Mouse (Mus musculus): Measurements from ENCODE around the gene Mid1. TPM values are rescaled to one million over a fixed set of nuclear protein-coding genes. Genes with fewer than 3 reads are reported as not detected.

Mid1 gene
- polyA plus RNA-seq, 1 experiment from 2014 or later: 4.7 TPM

DNA sequence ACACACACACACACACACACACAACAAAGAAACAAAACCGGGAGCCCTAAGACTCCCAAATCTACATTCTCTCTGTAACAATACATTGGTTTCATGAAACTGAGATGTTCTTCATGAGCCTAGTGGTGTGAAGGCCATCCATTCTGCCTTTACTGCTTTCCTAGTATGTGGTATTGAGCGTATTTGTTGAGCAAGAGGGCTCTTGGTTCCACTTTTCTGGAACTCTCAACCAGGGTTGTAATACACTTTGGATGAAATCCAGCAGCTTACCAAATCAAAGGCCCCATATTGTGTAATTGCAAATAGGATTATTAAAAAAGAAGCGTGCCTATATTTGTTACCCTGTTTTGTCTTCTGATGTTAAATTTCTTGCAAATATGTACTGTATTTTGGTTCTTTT lies 122.7 kb downstream of the Mid1 start:
- H3K27ac ChIP-seq: no peak overlapping the region
- no peaks in the 10 kb centered on the region for H3K27me3 ChIP-seq (ENCODE audit: insufficient read depth, low read length)
- no peak for TF ChIP-seq CTCF (IDR thresholded peaks at IDR 0.05; ENCODE audit: low read depth)
- WGBS: 90% methylated on average over 3 of the region's 3 CpGs
- H3K4me2 ChIP-seq (ENCODE audit: low read length): no peak overlapping the region
- H3K4me1 ChIP-seq (replicated peaks; ENCODE audit: insufficient read depth, low read length): no peaks in the 10 kb centered on the region
- no peak for ATAC-seq (replicated peaks; ENCODE audit: low FRiP score, low read depth)
- H3K4me3 ChIP-seq (replicated peaks; ENCODE audit: low read depth, low read length): no peak overlapping the region
- H3K9ac ChIP-seq (ENCODE audit: low read depth, low read length): no peak overlapping the region
- H3K36me3 ChIP-seq (ENCODE audit: insufficient read depth, low read length): no peaks in the 10 kb centered on the region
- no peak for DNase-seq (ENCODE audit: low spot score)
- no peaks in the 10 kb centered on the region for H3K9me3 ChIP-seq (replicated peaks; ENCODE audit: low read length)

- no peaks in the 10 kb centered on the region for H3K27me3 ChIP-seq (ENCODE audit: insufficient read depth, low read length)
- no peak overlapping the region for H3K9ac ChIP-seq (ENCODE audit: low read depth, low read length)
- H3K4me2 ChIP-seq (ENCODE audit: low read length): no peak overlapping the region
- no peaks in the 10 kb centered on the region for H3K36me3 ChIP-seq (ENCODE audit: insufficient read depth, low read length)
- H3K9me3 ChIP-seq (replicated peaks; ENCODE audit: low read length): no peaks in the 10 kb centered on the region
- H3K4me3 ChIP-seq (replicated peaks; ENCODE audit: low read depth, low read length): no peak overlapping the region
- no peak for TF ChIP-seq CTCF (IDR thresholded peaks at IDR 0.05; ENCODE audit: low read depth)
- H3K27ac ChIP-seq: no peak overlapping the region
- WGBS: 61% methylated on average over 5 of the region's 5 CpGs
- DNase-seq (ENCODE audit: low spot score) (no peak), ATAC-seq (replicated peaks; ENCODE audit: low FRiP score, low read depth) (no peak)
- H3K4me1 ChIP-seq (replicated peaks; ENCODE audit: insufficient read depth, low read length): no peaks in the 10 kb centered on the region
These were observed 126.3 kb downstream of the Mid1 start for GRCm38 (mm10) chrX:169811318-169811717.

- Histone ChIP-seq H3K27me3 (ENCODE audit: insufficient read depth, low read length) (no peaks in the 10 kb centered on the region), H3K4me3 (replicated peaks; ENCODE audit: low read depth, low read length) (no peak overlapping the region), H3K9me3 (replicated peaks; ENCODE audit: low read length) (no peaks in the 10 kb centered on the region), H3K4me2 (ENCODE audit: low read length) (no peak overlapping the region), H3K27ac (no peak overlapping the region), H3K4me1 (replicated peaks; ENCODE audit: insufficient read depth, low read length) (no peaks in the 10 kb centered on the region), H3K9ac (ENCODE audit: low read depth, low read length) (no peak overlapping the region), H3K36me3 (ENCODE audit: insufficient read depth, low read length) (no peaks in the 10 kb centered on the region)
- ATAC-seq (replicated peaks; ENCODE audit: low FRiP score, low read depth) (no peak), DNase-seq (ENCODE audit: low spot score) (no peak)
- no peak for TF ChIP-seq CTCF (IDR thresholded peaks at IDR 0.05; ENCODE audit: low read depth)
- WGBS: 66% methylated on average over 2 of the region's 2 CpGs
These were observed 126.8 kb downstream of the Mid1 start for GRCm38 (mm10) chrX:169811783-169812182.

DNA sequence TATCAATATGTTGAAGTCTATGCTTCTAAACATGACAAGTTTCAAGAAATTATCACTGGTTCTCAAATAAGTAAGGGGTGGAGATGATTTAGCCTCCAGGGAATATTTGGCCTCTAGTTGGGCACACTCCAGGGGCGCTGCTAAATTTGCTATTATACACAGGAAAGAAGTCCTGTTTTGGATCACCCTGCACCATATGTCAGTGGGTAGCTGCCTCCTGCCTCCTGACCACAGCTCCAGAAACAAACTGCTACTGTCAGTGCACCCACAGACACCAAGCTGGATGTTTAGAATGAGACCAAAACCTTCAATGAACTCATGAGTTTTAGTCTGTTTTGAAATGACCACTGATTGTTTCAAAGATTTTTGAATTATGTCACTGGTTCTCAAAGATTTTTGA lies 128.7 kb downstream of the Mid1 start:
- no peak overlapping the region for H3K4me3 ChIP-seq (replicated peaks; ENCODE audit: low read depth, low read length)
- ATAC-seq (replicated peaks; ENCODE audit: low FRiP score, low read depth): no peak
- no peaks in the 10 kb centered on the region for H3K27me3 ChIP-seq (ENCODE audit: insufficient read depth, low read length)
- no peak overlapping the region for H3K4me2 ChIP-seq (ENCODE audit: low read length)
- no peak overlapping the region for H3K27ac ChIP-seq
- H3K9ac ChIP-seq (ENCODE audit: low read depth, low read length): no peak overlapping the region
- H3K4me1 ChIP-seq (replicated peaks; ENCODE audit: insufficient read depth, low read length): no peaks in the 10 kb centered on the region
- no peaks in the 10 kb centered on the region for H3K36me3 ChIP-seq (ENCODE audit: insufficient read depth, low read length)
- DNase-seq (ENCODE audit: low spot score): no peak
- no peaks in the 10 kb centered on the region for H3K9me3 ChIP-seq (replicated peaks; ENCODE audit: low read length)
- no peak for TF ChIP-seq CTCF (IDR thresholded peaks at IDR 0.05; ENCODE audit: low read depth)
- 71% methylated on average over 1 of the region's 1 CpGs for WGBS

DNA sequence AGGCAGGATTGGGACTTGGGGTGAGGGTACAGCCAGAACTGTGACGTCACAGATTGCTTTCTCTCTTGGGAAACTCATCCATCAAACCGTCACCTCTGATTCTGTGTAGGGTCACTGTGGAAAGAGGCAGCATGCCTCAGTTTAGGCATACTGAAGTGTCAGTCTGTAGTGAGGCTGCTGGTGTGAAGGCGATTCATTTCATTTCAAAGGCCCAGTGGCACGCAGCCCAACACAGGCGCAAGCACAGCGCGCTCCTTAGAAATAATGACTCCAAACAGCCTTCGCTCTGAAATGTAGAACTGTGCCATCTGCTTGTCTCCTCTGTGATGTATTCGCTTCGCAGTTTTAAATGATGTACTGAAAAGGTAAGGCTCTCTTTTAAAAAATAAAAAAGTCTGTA lies 141.9 kb downstream of the Mid1 start:
- H3K9me3 ChIP-seq (replicated peaks; ENCODE audit: low read length): no peaks in the 10 kb centered on the region
- no peak overlapping the region for H3K9ac ChIP-seq (ENCODE audit: low read depth, low read length)
- no peaks in the 10 kb centered on the region for H3K4me1 ChIP-seq (replicated peaks; ENCODE audit: insufficient read depth, low read length)
- ATAC-seq (replicated peaks; ENCODE audit: low FRiP score, low read depth) (no peak), DNase-seq (ENCODE audit: low spot score) (no peak)
- H3K27ac ChIP-seq: no peak overlapping the region
- no peaks in the 10 kb centered on the region for H3K27me3 ChIP-seq (ENCODE audit: insufficient read depth, low read length)
- H3K4me3 ChIP-seq (replicated peaks; ENCODE audit: low read depth, low read length): no peak overlapping the region
- H3K4me2 ChIP-seq (ENCODE audit: low read length): no peak overlapping the region
- 74% methylated on average over 10 of the region's 10 CpGs for WGBS
- TF ChIP-seq CTCF (IDR thresholded peaks at IDR 0.05; ENCODE audit: low read depth): no peak
- no peaks in the 10 kb centered on the region for H3K36me3 ChIP-seq (ENCODE audit: insufficient read depth, low read length)

GRCm38 (mm10) chrX:169827720-169828119 lies 142.7 kb downstream of the Mid1 start:
- no peak overlapping the region for H3K27ac ChIP-seq
- no peaks in the 10 kb centered on the region for H3K27me3 ChIP-seq (ENCODE audit: insufficient read depth, low read length)
- no peak overlapping the region for H3K9ac ChIP-seq (ENCODE audit: low read depth, low read length)
- H3K4me3 ChIP-seq (replicated peaks; ENCODE audit: low read depth, low read length): no peak overlapping the region
- no peak for TF ChIP-seq CTCF (IDR thresholded peaks at IDR 0.05; ENCODE audit: low read depth)
- H3K9me3 ChIP-seq (replicated peaks; ENCODE audit: low read length): no peaks in the 10 kb centered on the region
- DNase-seq (ENCODE audit: low spot score) (no peak), ATAC-seq (replicated peaks; ENCODE audit: low FRiP score, low read depth) (no peak)
- H3K4me1 ChIP-seq (replicated peaks; ENCODE audit: insufficient read depth, low read length): no peaks in the 10 kb centered on the region
- WGBS: 32% methylated on average over 7 of the region's 7 CpGs
- no peak overlapping the region for H3K4me2 ChIP-seq (ENCODE audit: low read length)
- H3K36me3 ChIP-seq (ENCODE audit: insufficient read depth, low read length): no peaks in the 10 kb centered on the region

GRCm38 (mm10) chrX:169828136-169828535 lies 143.1 kb downstream of the Mid1 start:
- H3K27me3 ChIP-seq (ENCODE audit: insufficient read depth, low read length): no peaks in the 10 kb centered on the region
- no peaks in the 10 kb centered on the region for H3K36me3 ChIP-seq (ENCODE audit: insufficient read depth, low read length)
- no peaks in the 10 kb centered on the region for H3K4me1 ChIP-seq (replicated peaks; ENCODE audit: insufficient read depth, low read length)
- ATAC-seq (replicated peaks; ENCODE audit: low FRiP score, low read depth): no peak
- no peak for DNase-seq (ENCODE audit: low spot score)
- no peak overlapping the region for H3K4me2 ChIP-seq (ENCODE audit: low read length)
- no peak for TF ChIP-seq CTCF (IDR thresholded peaks at IDR 0.05; ENCODE audit: low read depth)
- H3K27ac ChIP-seq: no peak overlapping the region
- WGBS: 51% methylated on average over 5 of the region's 5 CpGs
- H3K4me3 ChIP-seq (replicated peaks; ENCODE audit: low read depth, low read length): no peak overlapping the region
- H3K9ac ChIP-seq (ENCODE audit: low read depth, low read length): no peak overlapping the region
- H3K9me3 ChIP-seq (replicated peaks; ENCODE audit: low read length): no peaks in the 10 kb centered on the region

Data from kidney, postnatal 0 days (tissue).